Mouse (Mus musculus) hindbrain, embryonic 12.5 days (tissue): ENCODE measurements around the gene Map2k2. TPM values are rescaled to one million over a fixed set of nuclear protein-coding genes. Genes with fewer than 3 reads are reported as not detected.
A peak's percentile ranks its signal among the peaks of the same experiment; 100 is the strongest.

Experiments used
- ATAC-seq: fragments of 200-750 bp; cut with Nextera tagmentation; 2 replicates; pipeline ENCODE4 v1.8.0; 2017; ENCODE audit warnings: moderate TSS enrichment; ENCODE audit not compliant: low FRiP score
- H3K27ac ChIP-seq: fragments of 300-500 bp; sonication (generic); 2 replicates; pipeline ENCODE4 v1.5.1; 2016; ENCODE audit warnings: mild to moderate bottlenecking
- H3K27me3 ChIP-seq: fragments of 300-500 bp; sonication (generic); 2 replicates; pipeline ENCODE4 v1.6.1; 2016; ENCODE audit warnings: mild to moderate bottlenecking
- H3K36me3 ChIP-seq: fragments of 300-500 bp; sonication (generic); 2 replicates; pipeline ENCODE4 v1.6.1; 2016; ENCODE audit warnings: mild to moderate bottlenecking
- H3K4me1 ChIP-seq: fragments of 300-500 bp; sonication (generic); 2 replicates; pipeline ENCODE4 v1.6.1; 2016
- H3K4me2 ChIP-seq: fragments of 300-500 bp; sonication (generic); replicated peaks from 2 replicates; pipeline ENCODE4 v1.6.1; 2016; ENCODE audit warnings: mild to moderate bottlenecking
- H3K4me3 ChIP-seq: fragments of 300-500 bp; sonication (generic); 2 replicates; pipeline ENCODE4 v1.5.1; 2016; ENCODE audit warnings: mild to moderate bottlenecking
- H3K9ac ChIP-seq: fragments of 300-500 bp; sonication (generic); 2 replicates; pipeline ENCODE4 v1.6.1; 2016; ENCODE audit warnings: mild to moderate bottlenecking, moderate library complexity
- H3K9me3 ChIP-seq: fragments of 300-500 bp; sonication (generic); replicated peaks from 2 replicates; pipeline ENCODE4 v1.6.1; 2016; ENCODE audit warnings: mild to moderate bottlenecking
- WGBS: fragments of 180-500 bp; shearing (Covaris S2); methylation state at CpG from one replicate; pipeline ENCODE4 v1.1.7; 2016; 5-methylcytosine and 5-hydroxymethylcytosine counted together
- polyA plus RNA-seq: library from polyadenylated mRNA; unstranded; fragments of >200 nt; fragmentation: Nextera tagmentation; extraction: Ambion mirVana; gene quantifications from 2 replicates; pipeline ENCODE4 v1.2.1, GENCODE M21; 2016

Gene Map2k2
- polyA plus RNA-seq, 1 experiment from 2014 or later = 223 TPM

- Histone ChIP-seq H3K9ac (peak overlapping the region; percentile 23; the same call in 1 of the 2 replicates), H3K4me2 (peak overlapping the region; percentile 100), H3K27ac (no peak overlapping the region), H3K4me3 (peak overlapping the region; percentile 3; the same call in 1 of the 2 replicates), H3K9me3 (no peaks in the 10 kb centered on the region), H3K4me1 (peaks cover 63% of the 10 kb centered on the region), H3K36me3 (peaks cover 19% of the 10 kb centered on the region), H3K27me3 (peaks cover 12% of the 10 kb centered on the region)
- 59% methylated on average over 8 of the region's 8 CpGs for WGBS
- no peak for ATAC-seq
Observed at GRCm38 (mm10) chr10:81140005-81140404, 34.3 kb downstream of the Map2k2 start.

GRCm38 (mm10) chr10:81140717-81141454 is 35.2 kb downstream of the Map2k2 start:
- WGBS = 64% methylated on average over 10 of the region's 10 CpGs

GRCm38 (mm10) chr10:81141455-81142210 is 35.9 kb downstream of the Map2k2 start:
- Histone ChIP-seq H3K36me3 (peaks cover 35% of the 10 kb centered on the region), H3K27me3 (no peaks in the 10 kb centered on the region), H3K9me3 (no peaks in the 10 kb centered on the region), H3K27ac (0 out of 2 replicates have a peak overlapping the region, but pooled peaks have one; percentile 14), H3K4me2 (no peak overlapping the region), H3K9ac (peak overlapping the region; percentile 25), H3K4me1 (peaks cover 52% of the 10 kb centered on the region), H3K4me3 (no peak overlapping the region)
- no peak for ATAC-seq
- WGBS = 69% methylated on average over 7 of the region's 7 CpGs

More at GRCm38 (mm10) chr10:81140717-81141454, 35.2 kb downstream of the Map2k2 start:
- Histone ChIP-seq H3K27me3 (peaks cover 3% of the 10 kb centered on the region; the same call in 1 of the 2 replicates), H3K9ac (peak overlapping the region; percentile 32; the same call in 1 of the 2 replicates), H3K4me2 (peak overlapping the region; percentile 100), H3K27ac (no peak overlapping the region), H3K9me3 (no peaks in the 10 kb centered on the region), H3K4me1 (peaks cover 55% of the 10 kb centered on the region), H3K4me3 (peak overlapping the region; percentile 7; the same call in 1 of the 2 replicates), H3K36me3 (peaks cover 28% of the 10 kb centered on the region)
- ATAC-seq = no peak

GRCm38 (mm10) chr10:81142551-81142981 is 36.9 kb downstream of the Map2k2 start:
- no peak for ATAC-seq
- no peaks in the 10 kb centered on the region for H3K9me3 ChIP-seq
- H3K4me3 ChIP-seq = no peak overlapping the region
- no peak overlapping the region for H3K9ac ChIP-seq
- no peaks in the 10 kb centered on the region for H3K27me3 ChIP-seq
- H3K4me2 ChIP-seq = no peak overlapping the region
- peak overlapping the region; percentile 26 for H3K27ac ChIP-seq
- H3K4me1 ChIP-seq = peaks cover 52% of the 10 kb centered on the region
- WGBS = 55% methylated on average over 5 of the region's 5 CpGs
- H3K36me3 ChIP-seq = peaks cover 44% of the 10 kb centered on the region

- no peak for ATAC-seq
- Histone ChIP-seq H3K9me3 (no peaks in the 10 kb centered on the region), H3K4me2 (no peak overlapping the region), H3K4me1 (peaks cover 50% of the 10 kb centered on the region), H3K36me3 (peaks cover 51% of the 10 kb centered on the region), H3K4me3 (no peak overlapping the region), H3K27ac (peak overlapping the region; percentile 26), H3K27me3 (no peaks in the 10 kb centered on the region), H3K9ac (no peak overlapping the region)
- whole genome bisulfite sequencing = 90% methylated on average over 7 of the region's 7 CpGs
Observed at GRCm38 (mm10) chr10:81143157-81143633, 37.5 kb downstream of the Map2k2 start.

- Histone ChIP-seq H3K36me3 (peaks cover 58% of the 10 kb centered on the region), H3K27ac (no peak overlapping the region), H3K4me3 (no peak overlapping the region), H3K9ac (no peak overlapping the region), H3K4me2 (no peak overlapping the region), H3K9me3 (no peaks in the 10 kb centered on the region), H3K27me3 (no peaks in the 10 kb centered on the region), H3K4me1 (peaks cover 42% of the 10 kb centered on the region)
- WGBS = 96% methylated on average over 52 of the region's 52 CpGs
- no peak for ATAC-seq
Observed at GRCm38 (mm10) chr10:81143845-81144437, 38.2 kb downstream of the Map2k2 start.

GRCm38 (mm10) chr10:81144667-81145066 is 39.0 kb downstream of the Map2k2 start:
- H3K27me3 ChIP-seq = no peaks in the 10 kb centered on the region
- H3K4me2 ChIP-seq = no peak overlapping the region
- H3K4me3 ChIP-seq = no peak overlapping the region
- H3K36me3 ChIP-seq = peaks cover 63% of the 10 kb centered on the region
- H3K27ac ChIP-seq = no peak overlapping the region
- 93% methylated on average over 24 of the region's 27 CpGs for WGBS
- H3K9me3 ChIP-seq = no peaks in the 10 kb centered on the region
- H3K9ac ChIP-seq = no peak overlapping the region
- ATAC-seq = no peak
- peaks cover 35% of the 10 kb centered on the region for H3K4me1 ChIP-seq

- over 99% methylated on average over 6 of the region's 6 CpGs for WGBS
- no peak overlapping the region for H3K4me2 ChIP-seq
- ATAC-seq = no peak
- H3K36me3 ChIP-seq = peaks cover 70% of the 10 kb centered on the region
- H3K9ac ChIP-seq = no peak overlapping the region
- H3K4me3 ChIP-seq = no peak overlapping the region
- no peak overlapping the region for H3K27ac ChIP-seq
- H3K27me3 ChIP-seq = no peaks in the 10 kb centered on the region
- H3K9me3 ChIP-seq = no peaks in the 10 kb centered on the region
- peaks cover 28% of the 10 kb centered on the region for H3K4me1 ChIP-seq
Observed at GRCm38 (mm10) chr10:81145307-81145706, 39.6 kb downstream of the Map2k2 start.

GRCm38 (mm10) chr10:81145778-81146177 is 40.1 kb downstream of the Map2k2 start:
- Histone ChIP-seq H3K27me3 (no peaks in the 10 kb centered on the region), H3K9me3 (no peaks in the 10 kb centered on the region), H3K27ac (no peak overlapping the region), H3K4me3 (no peak overlapping the region), H3K4me2 (no peak overlapping the region), H3K36me3 (peaks cover 73% of the 10 kb centered on the region), H3K4me1 (peaks cover 24% of the 10 kb centered on the region), H3K9ac (no peak overlapping the region)
- no peak for ATAC-seq
- 87% methylated on average over 7 of the region's 7 CpGs for WGBS

GRCm38 (mm10) chr10:81146296-81146695 is 40.6 kb downstream of the Map2k2 start:
- WGBS = 94% methylated on average over 4 of the region's 4 CpGs
- Histone ChIP-seq H3K9ac (no peak overlapping the region), H3K4me3 (no peak overlapping the region), H3K27me3 (no peaks in the 10 kb centered on the region), H3K4me2 (no peak overlapping the region), H3K36me3 (peaks cover 73% of the 10 kb centered on the region), H3K27ac (no peak overlapping the region), H3K4me1 (peaks cover 18% of the 10 kb centered on the region), H3K9me3 (no peaks in the 10 kb centered on the region)
- ATAC-seq = no peak

GRCm38 (mm10) chr10:81151261-81151660 is 45.5 kb downstream of the Map2k2 start:
- no peak for ATAC-seq
- Histone ChIP-seq H3K4me2 (no peak overlapping the region), H3K36me3 (peaks cover 85% of the 10 kb centered on the region)

GRCm38 (mm10) chr10:81152609-81153008 is 46.9 kb downstream of the Map2k2 start:
- H3K4me3 ChIP-seq = no peak overlapping the region
- H3K36me3 ChIP-seq = peaks cover 85% of the 10 kb centered on the region
- no peak overlapping the region for H3K9ac ChIP-seq
- H3K4me2 ChIP-seq = no peak overlapping the region
- H3K27me3 ChIP-seq = no peaks in the 10 kb centered on the region
- 79% methylated on average over 12 of the region's 12 CpGs for WGBS
- no peak overlapping the region for H3K27ac ChIP-seq
- ATAC-seq = no peak
- no peaks in the 10 kb centered on the region for H3K9me3 ChIP-seq
- no peaks in the 10 kb centered on the region for H3K4me1 ChIP-seq

More at GRCm38 (mm10) chr10:81151261-81151660, 45.5 kb downstream of the Map2k2 start:
- Histone ChIP-seq H3K4me3 (no peak overlapping the region), H3K27me3 (no peaks in the 10 kb centered on the region), H3K9me3 (no peaks in the 10 kb centered on the region), H3K4me1 (no peaks in the 10 kb centered on the region), H3K27ac (no peak overlapping the region), H3K9ac (no peak overlapping the region)
- WGBS = 77% methylated on average over 6 of the region's 6 CpGs
